Mouse (Mus musculus): ENCODE measurements around the gene Tnip2.

Gene Tnip2

GRCm38 (mm10) chr5:34502821-34503220 lies 11.0 kb downstream of the Tnip2 start:
- Histone ChIP-seq H3K27me3 (ENCODE audit: control insufficient read depth, insufficient read depth, low read length, poor library complexity, severe bottlenecking) (no peaks in the 10 kb centered on the region), H3K36me3 (ENCODE audit: control insufficient read depth, insufficient read depth, low read length, poor library complexity, severe bottlenecking) (peaks cover 2% of the 10 kb centered on the region)
- no peak for DNase-seq (ENCODE audit: low read depth, low spot score)

GRCm38 (mm10) chr5:34502411-34502810 lies 11.4 kb downstream of the Tnip2 start:
- peaks cover 3% of the 10 kb centered on the region for H3K36me3 ChIP-seq (ENCODE audit: control insufficient read depth, insufficient read depth, low read length, poor library complexity, severe bottlenecking)
- DNase-seq (ENCODE audit: low read depth, low spot score) = no peak
- H3K27me3 ChIP-seq (ENCODE audit: control insufficient read depth, insufficient read depth, low read length, poor library complexity, severe bottlenecking) = no peaks in the 10 kb centered on the region

GRCm38 (mm10) chr5:34501588-34501987 lies 12.2 kb downstream of the Tnip2 start:
- DNase-seq (ENCODE audit: low read depth, low spot score) = no peak
- Histone ChIP-seq H3K27me3 (ENCODE audit: control insufficient read depth, insufficient read depth, low read length, poor library complexity, severe bottlenecking) (no peaks in the 10 kb centered on the region), H3K36me3 (ENCODE audit: control insufficient read depth, insufficient read depth, low read length, poor library complexity, severe bottlenecking) (peaks cover 3% of the 10 kb centered on the region)

- Histone ChIP-seq H3K27me3 (ENCODE audit: control insufficient read depth, insufficient read depth, low read length, poor library complexity, severe bottlenecking) (no peaks in the 10 kb centered on the region), H3K36me3 (ENCODE audit: control insufficient read depth, insufficient read depth, low read length, poor library complexity, severe bottlenecking) (peaks cover 3% of the 10 kb centered on the region)
- no peak for DNase-seq (ENCODE audit: low read depth, low spot score)
Observed at GRCm38 (mm10) chr5:34500886-34501285, 12.9 kb downstream of the Tnip2 start.

- DNase-seq (ENCODE audit: low read depth, low spot score) = no peak
- no peaks in the 10 kb centered on the region for H3K27me3 ChIP-seq (ENCODE audit: control insufficient read depth, insufficient read depth, low read length, poor library complexity, severe bottlenecking)
- peaks cover 3% of the 10 kb centered on the region; the same call in 1 of the 2 replicates for H3K36me3 ChIP-seq (ENCODE audit: control insufficient read depth, insufficient read depth, low read length, poor library complexity, severe bottlenecking)
Observed at GRCm38 (mm10) chr5:34496745-34497144, 17.0 kb downstream of the Tnip2 start.

GRCm38 (mm10) chr5:34489418-34489787 lies 24.4 kb downstream of the Tnip2 start:
- no peak for DNase-seq (ENCODE audit: low read depth, low spot score)
- Histone ChIP-seq H3K27me3 (ENCODE audit: control insufficient read depth, insufficient read depth, low read length, poor library complexity, severe bottlenecking) (no peaks in the 10 kb centered on the region), H3K36me3 (ENCODE audit: control insufficient read depth, insufficient read depth, low read length, poor library complexity, severe bottlenecking) (no peaks in the 10 kb centered on the region; the same call in 1 of the 2 replicates)

- peaks cover under 1% of the 10 kb centered on the region; the same call in 1 of the 2 replicates for H3K36me3 ChIP-seq (ENCODE audit: control insufficient read depth, insufficient read depth, low read length, poor library complexity, severe bottlenecking)
- no peak for DNase-seq (ENCODE audit: low read depth, low spot score)
Observed at GRCm38 (mm10) chr5:34488741-34489417, 24.9 kb downstream of the Tnip2 start.

GRCm38 (mm10) chr5:34487320-34488090 lies 26.3 kb downstream of the Tnip2 start:
- Histone ChIP-seq H3K27me3 (ENCODE audit: control insufficient read depth, insufficient read depth, low read length, poor library complexity, severe bottlenecking) (no peaks in the 10 kb centered on the region), H3K36me3 (ENCODE audit: control insufficient read depth, insufficient read depth, low read length, poor library complexity, severe bottlenecking) (peaks cover 3% of the 10 kb centered on the region; the same call in 1 of the 2 replicates)
- DNase-seq (ENCODE audit: low read depth, low spot score) = no peak

More at GRCm38 (mm10) chr5:34488741-34489417, 24.9 kb downstream of the Tnip2 start:
- H3K27me3 ChIP-seq (ENCODE audit: control insufficient read depth, insufficient read depth, low read length, poor library complexity, severe bottlenecking) = no peaks in the 10 kb centered on the region

- DNase-seq (ENCODE audit: low read depth, low spot score) = no peak
- Histone ChIP-seq H3K27me3 (ENCODE audit: control insufficient read depth, insufficient read depth, low read length, poor library complexity, severe bottlenecking) (no peaks in the 10 kb centered on the region), H3K36me3 (ENCODE audit: control insufficient read depth, insufficient read depth, low read length, poor library complexity, severe bottlenecking) (peaks cover 3% of the 10 kb centered on the region; the same call in 1 of the 2 replicates)
Observed at GRCm38 (mm10) chr5:34485731-34486130, 28.1 kb downstream of the Tnip2 start.

GRCm38 (mm10) chr5:34480926-34481325 lies 32.9 kb downstream of the Tnip2 start:
- DNase-seq (ENCODE audit: low read depth, low spot score) = peak; percentile 32
- Histone ChIP-seq H3K27me3 (ENCODE audit: control insufficient read depth, insufficient read depth, low read length, poor library complexity, severe bottlenecking) (no peaks in the 10 kb centered on the region), H3K36me3 (ENCODE audit: control insufficient read depth, insufficient read depth, low read length, poor library complexity, severe bottlenecking) (peaks cover 4% of the 10 kb centered on the region)

GRCm38 (mm10) chr5:34468039-34468775 lies 45.6 kb downstream of the Tnip2 start:
- DNase-seq (ENCODE audit: low read depth, low spot score) = no peak
- H3K36me3 ChIP-seq (ENCODE audit: control insufficient read depth, insufficient read depth, low read length, poor library complexity, severe bottlenecking) = peaks cover 17% of the 10 kb centered on the region

GRCm38 (mm10) chr5:34466648-34467047 lies 47.1 kb downstream of the Tnip2 start:
- H3K36me3 ChIP-seq (ENCODE audit: control insufficient read depth, insufficient read depth, low read length, poor library complexity, severe bottlenecking) = peaks cover 14% of the 10 kb centered on the region
- no peaks in the 10 kb centered on the region for H3K27me3 ChIP-seq (ENCODE audit: control insufficient read depth, insufficient read depth, low read length, poor library complexity, severe bottlenecking)
- no peak for DNase-seq (ENCODE audit: low read depth, low spot score)

More at GRCm38 (mm10) chr5:34468039-34468775, 45.6 kb downstream of the Tnip2 start:
- H3K27me3 ChIP-seq (ENCODE audit: control insufficient read depth, insufficient read depth, low read length, poor library complexity, severe bottlenecking) = no peaks in the 10 kb centered on the region

- Histone ChIP-seq H3K27me3 (ENCODE audit: control insufficient read depth, insufficient read depth, low read length, poor library complexity, severe bottlenecking) (no peaks in the 10 kb centered on the region), H3K36me3 (ENCODE audit: control insufficient read depth, insufficient read depth, low read length, poor library complexity, severe bottlenecking) (peaks cover 14% of the 10 kb centered on the region)
- no peak for DNase-seq (ENCODE audit: low read depth, low spot score)
Observed at GRCm38 (mm10) chr5:34466079-34466478, 47.7 kb downstream of the Tnip2 start.

- Histone ChIP-seq H3K36me3 (ENCODE audit: control insufficient read depth, insufficient read depth, low read length, poor library complexity, severe bottlenecking) (peaks cover 16% of the 10 kb centered on the region), H3K27me3 (ENCODE audit: control insufficient read depth, insufficient read depth, low read length, poor library complexity, severe bottlenecking) (no peaks in the 10 kb centered on the region)
- no peak for DNase-seq (ENCODE audit: low read depth, low spot score)
Observed at GRCm38 (mm10) chr5:34461841-34462240, 52.0 kb downstream of the Tnip2 start.

GRCm38 (mm10) chr5:34461294-34461693 lies 52.5 kb downstream of the Tnip2 start:
- H3K36me3 ChIP-seq (ENCODE audit: control insufficient read depth, insufficient read depth, low read length, poor library complexity, severe bottlenecking) = peaks cover 16% of the 10 kb centered on the region
- DNase-seq (ENCODE audit: low read depth, low spot score) = no peak
- H3K27me3 ChIP-seq (ENCODE audit: control insufficient read depth, insufficient read depth, low read length, poor library complexity, severe bottlenecking) = no peaks in the 10 kb centered on the region
